Mouse (Mus musculus) heart, embryonic 11.5 days (tissue): ENCODE results near the gene Invs. TPM values are rescaled to one million over a fixed set of nuclear protein-coding genes. Genes with fewer than 3 reads are reported as not detected.

Source experiments
- ATAC-seq: fragments of 200-750 bp; cut with Nextera tagmentation; replicated peaks from 2 replicates; pipeline ENCODE4 v1.8.0; 2017; ENCODE audit warnings: moderate library complexity; ENCODE audit not compliant: insufficient number of reproducible peaks, low FRiP score, low TSS enrichment
- H3K27ac ChIP-seq: fragments of 300-500 bp; sonication (generic); 2 replicates; pipeline ENCODE4 v1.5.1; 2014; ENCODE audit warnings: mild to moderate bottlenecking, low read depth, low read length
- H3K27me3 ChIP-seq: fragments of 300-500 bp; sonication (generic); 2 replicates; pipeline ENCODE4 v1.6.1; 2014; ENCODE audit warnings: mild to moderate bottlenecking, low read length, mixed read lengths; ENCODE audit not compliant: control insufficient read depth, insufficient read depth
- H3K36me3 ChIP-seq: fragments of 300-500 bp; sonication (generic); 2 replicates; pipeline ENCODE4 v1.6.1; 2014; ENCODE audit warnings: mild to moderate bottlenecking, low read length, moderate library complexity, mixed read lengths; ENCODE audit not compliant: control insufficient read depth, insufficient read depth
- H3K4me1 ChIP-seq: fragments of 300-500 bp; sonication (generic); 2 replicates; pipeline ENCODE4 v1.6.1; 2014; ENCODE audit warnings: low read length; ENCODE audit not compliant: control insufficient read depth, insufficient read depth
- H3K4me2 ChIP-seq: fragments of 300-500 bp; sonication (generic); 2 replicates; pipeline ENCODE4 v1.6.1; 2014; ENCODE audit warnings: mild to moderate bottlenecking, moderate library complexity
- H3K4me3 ChIP-seq: fragments of 300-500 bp; sonication (generic); 2 replicates; pipeline ENCODE4 v1.5.1; 2014; ENCODE audit warnings: low read depth, low read length
- H3K9ac ChIP-seq: fragments of 300-500 bp; sonication (generic); 2 replicates; pipeline ENCODE4 v1.6.1; 2014; ENCODE audit warnings: mild to moderate bottlenecking, low read depth, low read length, moderate library complexity
- H3K9me3 ChIP-seq: fragments of 300-500 bp; sonication (generic); replicated peaks from 2 replicates; pipeline ENCODE4 v1.6.1; 2016; ENCODE audit warnings: low read length; ENCODE audit not compliant: control insufficient read depth
- WGBS: fragments of 180-500 bp; shearing (Covaris S2); extraction: QIAGEN DNeasy Blood & Tissue Kit; methylation state at CpG from one replicate; pipeline ENCODE4 v1.1.7; 2014; ENCODE audit not compliant: insufficient replicate concordance; 5-methylcytosine and 5-hydroxymethylcytosine counted together
- polyA plus RNA-seq: library from polyadenylated mRNA; unstranded; fragments of >200 nt; fragmentation: Nextera tagmentation; extraction: Ambion mirVana; gene quantifications from 2 replicates; pipeline ENCODE4 v1.2.1, GENCODE M21; 2014

Invs gene
- polyA plus RNA-seq, 1 experiment from 2014 or later: 4.3 TPM

DNA sequence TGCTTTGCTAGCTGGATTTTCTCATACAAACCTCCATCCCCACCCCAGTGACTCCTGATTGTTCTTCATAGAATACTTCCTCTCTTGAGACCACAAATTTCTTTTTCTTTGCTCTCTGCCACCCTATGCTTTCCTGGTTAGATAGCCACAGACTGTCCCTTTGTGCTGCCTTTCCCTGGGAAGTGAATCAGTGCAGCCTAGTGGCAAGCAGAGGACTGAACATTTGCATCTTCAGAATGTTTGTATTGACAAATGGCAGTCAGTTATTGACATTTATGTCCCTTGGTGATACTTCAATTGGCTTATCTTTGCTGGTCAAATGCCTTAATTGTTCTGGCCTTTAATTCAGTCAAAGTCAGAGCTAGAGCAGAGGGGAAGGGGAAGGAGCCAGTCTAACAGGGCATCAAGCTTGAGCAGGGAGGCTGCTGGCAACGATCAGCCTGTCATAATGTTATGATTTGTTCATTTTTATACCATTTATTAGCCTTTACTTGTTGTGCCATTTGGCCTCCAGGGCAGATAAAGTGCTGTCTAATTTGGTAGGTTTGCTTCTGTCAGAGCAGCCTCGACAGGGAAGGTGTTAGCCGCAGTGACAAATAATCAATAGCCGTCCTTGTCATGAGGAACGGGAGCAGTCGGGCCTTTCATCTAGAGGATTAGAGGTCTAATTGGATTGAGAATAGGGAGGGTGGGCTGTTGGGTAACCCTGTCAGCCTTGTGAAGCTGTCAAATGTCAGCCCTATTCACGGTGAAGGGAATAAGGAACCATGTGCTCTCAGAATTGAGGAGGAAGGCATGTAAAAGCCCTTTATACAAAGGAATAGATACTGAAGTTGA lies 55.6 kb downstream of the Invs start:
- Histone ChIP-seq H3K27ac (no peak overlapping the region), H3K4me2 (no peak overlapping the region), H3K9ac (no peak overlapping the region), H3K4me1 (no peaks in the 10 kb centered on the region), H3K4me3 (no peak overlapping the region), H3K27me3 (no peaks in the 10 kb centered on the region), H3K9me3 (no peaks in the 10 kb centered on the region), H3K36me3 (no peaks in the 10 kb centered on the region)
- ATAC-seq: no peak
- WGBS: 21% methylated on average over 7 of the region's 7 CpGs

DNA sequence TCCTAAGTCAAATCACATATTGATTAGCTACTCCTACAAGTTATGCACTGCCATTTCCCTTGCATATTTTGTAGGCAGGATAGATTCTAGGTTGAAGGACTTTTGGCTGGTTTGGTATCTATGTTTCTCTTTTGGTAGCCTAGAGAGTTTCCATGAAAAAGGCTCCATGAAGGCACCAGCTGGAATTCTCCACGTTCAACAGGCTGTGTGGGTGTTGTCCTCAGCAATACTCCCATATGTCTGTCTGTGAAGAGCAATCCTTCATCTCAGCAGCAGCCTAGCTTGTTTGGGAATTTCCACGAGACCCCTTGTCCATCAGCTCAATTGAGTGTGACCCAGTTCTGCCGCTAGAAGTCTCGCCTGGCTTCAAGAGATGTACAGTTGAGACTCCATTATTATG lies 63.1 kb downstream of the Invs start:
- Histone ChIP-seq H3K9ac (no peak overlapping the region), H3K9me3 (no peaks in the 10 kb centered on the region), H3K36me3 (no peaks in the 10 kb centered on the region), H3K4me2 (no peak overlapping the region), H3K27ac (no peak overlapping the region), H3K4me1 (no peaks in the 10 kb centered on the region), H3K4me3 (no peak overlapping the region), H3K27me3 (no peaks in the 10 kb centered on the region)
- 71% methylated on average over 4 of the region's 4 CpGs for WGBS
- ATAC-seq: no peak

DNA sequence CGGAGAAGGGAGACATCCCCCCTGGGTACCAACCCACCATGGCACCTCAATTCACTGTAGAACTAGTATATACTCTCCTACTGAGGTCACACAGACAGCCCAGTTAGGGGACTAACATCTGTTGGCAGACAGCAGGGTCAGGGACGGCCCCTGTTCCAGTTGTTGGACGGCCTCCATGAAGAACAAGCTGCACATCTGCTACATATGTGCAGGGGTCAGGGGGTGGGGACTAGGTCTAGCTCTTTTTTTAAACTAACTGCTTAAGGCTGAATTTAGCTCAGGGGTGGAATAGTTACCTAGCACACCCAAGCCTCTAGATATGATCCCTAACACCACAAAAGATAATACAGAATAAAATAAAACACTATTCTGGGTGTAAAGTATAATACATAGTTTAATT lies 82.8 kb downstream of the Invs start:
- Histone ChIP-seq H3K36me3 (no peaks in the 10 kb centered on the region), H3K27me3 (no peaks in the 10 kb centered on the region), H3K9me3 (no peaks in the 10 kb centered on the region), H3K4me3 (no peak overlapping the region), H3K4me1 (no peaks in the 10 kb centered on the region), H3K4me2 (no peak overlapping the region), H3K9ac (no peak overlapping the region), H3K27ac (no peak overlapping the region)
- 64% methylated on average over 3 of the region's 3 CpGs for WGBS
- no peak for ATAC-seq

DNA sequence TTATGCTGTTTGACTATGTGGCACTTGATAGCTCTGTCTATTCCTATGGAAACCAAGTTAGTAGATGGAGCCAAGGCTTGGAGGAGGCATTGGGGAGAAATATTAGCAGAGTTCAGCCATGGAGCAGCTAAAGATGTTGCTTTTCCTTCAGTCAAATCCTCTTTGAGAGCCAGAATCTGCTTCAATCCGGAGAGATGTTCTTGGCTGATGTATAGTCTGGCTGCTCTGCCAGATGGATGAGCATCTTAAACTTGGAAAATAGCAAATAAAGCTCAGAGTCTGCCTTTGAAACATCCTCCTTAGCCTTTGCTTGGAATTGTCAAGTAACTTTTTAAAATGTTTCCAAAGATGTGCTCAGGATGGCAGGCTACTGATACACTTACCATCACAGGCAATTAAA lies 91.5 kb downstream of the Invs start:
- H3K27ac ChIP-seq: no peak overlapping the region

DNA sequence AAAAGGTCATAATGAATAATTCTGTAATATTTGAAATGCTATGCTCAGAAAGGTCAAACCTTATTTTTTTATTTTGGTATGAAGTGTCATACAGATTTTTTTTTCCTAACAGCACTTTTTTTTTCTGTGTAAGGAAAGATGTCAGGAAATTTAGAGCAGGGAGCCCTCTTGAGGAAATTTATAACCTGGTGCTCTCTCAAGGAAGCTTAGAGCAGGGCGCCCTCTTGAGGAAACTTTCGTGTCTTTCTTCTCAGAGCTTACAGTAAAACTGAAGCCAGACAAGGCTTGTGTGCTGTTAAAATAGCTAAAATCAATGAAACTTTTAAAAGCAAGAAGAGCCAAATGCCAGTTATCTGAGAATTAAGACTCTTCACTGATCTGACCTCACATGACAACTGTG lies 101.4 kb downstream of the Invs start:
- Histone ChIP-seq H3K9me3 (no peaks in the 10 kb centered on the region), H3K4me1 (no peaks in the 10 kb centered on the region), H3K4me3 (no peak overlapping the region), H3K27ac (no peak overlapping the region), H3K27me3 (no peaks in the 10 kb centered on the region), H3K4me2 (no peak overlapping the region), H3K36me3 (no peaks in the 10 kb centered on the region), H3K9ac (no peak overlapping the region)
- 1% methylated on average over 2 of the region's 2 CpGs for WGBS
- ATAC-seq: no peak

More for the DNA sequence above, 91.5 kb downstream of the Invs start:
- H3K27me3 ChIP-seq: no peaks in the 10 kb centered on the region
- H3K9me3 ChIP-seq: no peaks in the 10 kb centered on the region
- H3K36me3 ChIP-seq: no peaks in the 10 kb centered on the region
- WGBS: 85% methylated on average over 1 of the region's 1 CpGs
- no peak overlapping the region for H3K9ac ChIP-seq
- no peaks in the 10 kb centered on the region for H3K4me1 ChIP-seq
- ATAC-seq: no peak
- H3K4me2 ChIP-seq: no peak overlapping the region
- no peak overlapping the region for H3K4me3 ChIP-seq

DNA sequence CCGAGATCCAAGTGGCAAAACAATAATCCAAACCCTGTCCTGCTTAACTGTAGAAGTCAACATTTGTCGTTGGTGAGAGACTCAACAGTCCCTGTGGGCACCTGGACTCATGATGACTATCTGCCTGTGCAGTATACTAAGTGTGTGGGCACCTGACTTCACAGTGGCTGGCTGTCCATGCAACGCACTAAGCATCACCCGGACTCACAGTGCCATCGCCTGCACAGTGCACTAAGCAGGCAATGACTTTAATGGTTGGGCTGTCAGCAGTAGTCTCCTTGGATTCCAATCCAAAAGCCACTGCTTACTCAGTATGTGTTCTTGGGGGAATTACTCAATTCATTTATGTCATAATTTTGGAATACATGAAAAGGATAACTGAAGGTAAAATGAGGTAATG lies 102.9 kb downstream of the Invs start:
- Histone ChIP-seq H3K27me3 (no peaks in the 10 kb centered on the region), H3K4me1 (no peaks in the 10 kb centered on the region), H3K9ac (no peak overlapping the region), H3K27ac (no peak overlapping the region), H3K4me2 (no peak overlapping the region), H3K9me3 (no peaks in the 10 kb centered on the region), H3K36me3 (no peaks in the 10 kb centered on the region), H3K4me3 (no peak overlapping the region)
- 80% methylated on average over 5 of the region's 5 CpGs for WGBS
- no peak for ATAC-seq

DNA sequence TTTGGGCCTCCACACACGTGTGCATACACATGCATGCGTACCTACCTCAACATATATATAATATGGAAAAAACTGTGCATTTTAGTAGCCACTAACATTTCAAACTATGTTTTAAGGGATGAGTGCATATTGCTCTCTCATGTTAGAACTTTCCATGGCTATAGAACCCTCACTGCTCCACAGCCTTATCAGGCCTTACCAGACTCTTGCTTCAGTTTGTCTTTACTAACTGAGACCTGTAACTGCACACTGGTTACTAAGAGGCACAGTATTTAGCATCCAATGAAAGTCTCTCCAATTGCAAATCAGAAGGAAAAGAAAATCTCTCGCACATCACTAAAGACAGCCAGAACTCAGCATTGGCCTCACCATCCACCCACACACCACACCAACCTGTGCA lies 117.4 kb downstream of the Invs start:
- 88% methylated on average over 3 of the region's 3 CpGs for WGBS
- Histone ChIP-seq H3K27ac (no peak overlapping the region), H3K36me3 (no peaks in the 10 kb centered on the region), H3K4me1 (no peaks in the 10 kb centered on the region), H3K4me3 (no peak overlapping the region), H3K27me3 (no peaks in the 10 kb centered on the region), H3K4me2 (no peak overlapping the region), H3K9me3 (no peaks in the 10 kb centered on the region), H3K9ac (no peak overlapping the region)
- ATAC-seq: no peak

DNA sequence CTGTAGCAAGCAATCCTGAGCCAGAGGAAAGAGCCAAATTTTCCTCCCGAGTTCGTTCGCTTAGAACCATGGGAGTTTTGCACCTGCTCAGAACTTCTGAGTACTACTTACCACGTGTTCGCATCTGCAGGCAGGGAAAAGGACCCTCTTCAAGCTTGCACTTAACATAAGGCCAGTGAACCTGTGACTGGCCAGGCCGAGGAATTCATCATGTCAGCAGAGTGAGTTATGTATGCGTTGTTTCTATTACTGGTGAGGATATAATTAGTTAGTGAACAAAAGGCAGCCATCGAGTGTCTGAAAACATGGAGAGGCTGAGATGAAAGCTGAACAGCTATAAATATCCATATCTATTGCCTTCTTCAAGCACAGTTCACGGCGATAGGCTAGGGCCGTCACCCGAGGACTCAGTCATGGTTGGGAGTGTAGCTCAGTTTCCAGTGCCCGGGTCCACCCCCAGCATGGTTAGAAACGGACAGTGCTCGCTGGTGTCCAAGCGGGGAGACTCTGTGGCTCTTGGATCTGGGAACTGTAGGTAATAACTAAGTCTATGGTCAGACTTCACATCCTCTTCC lies 123.6 kb downstream of the Invs start:
- H3K4me3 ChIP-seq: no peak overlapping the region
- H3K36me3 ChIP-seq: no peaks in the 10 kb centered on the region
- H3K4me1 ChIP-seq: peaks cover 10% of the 10 kb centered on the region; the same call in 1 of the 2 replicates
- H3K4me2 ChIP-seq: peak overlapping the region; percentile 35
- no peaks in the 10 kb centered on the region for H3K27me3 ChIP-seq
- 50% methylated on average over 16 of the region's 16 CpGs for WGBS
- ATAC-seq: peak; percentile 55; the same call in 1 of the 2 replicates
- no peak overlapping the region for H3K9ac ChIP-seq
- no peaks in the 10 kb centered on the region for H3K9me3 ChIP-seq
- peak overlapping the region; percentile 82 for H3K27ac ChIP-seq
